Mouse (Mus musculus) hindbrain, embryonic 12.5 days (tissue): ENCODE data around the gene Uso1. TPM values are rescaled to one million over a fixed set of nuclear protein-coding genes. Genes with fewer than 3 reads are reported as not detected.
A peak's percentile ranks its signal among the peaks of the same experiment; 100 is the strongest.
"Not testable (repeated sequence)": the region's sequence is repeated elsewhere in the genome, so short reads cannot be mapped to it uniquely, and the experiment has no call there.

Experiments
- ATAC-seq: fragments of 200-750 bp; cut with Nextera tagmentation; 2 replicates; pipeline ENCODE4 v1.8.0; 2017; ENCODE audit warnings: moderate TSS enrichment; ENCODE audit not compliant: low FRiP score
- H3K27ac ChIP-seq: fragments of 300-500 bp; sonication (generic); 2 replicates; pipeline ENCODE4 v1.5.1; 2016; ENCODE audit warnings: mild to moderate bottlenecking
- H3K27me3 ChIP-seq: fragments of 300-500 bp; sonication (generic); 2 replicates; pipeline ENCODE4 v1.6.1; 2016; ENCODE audit warnings: mild to moderate bottlenecking
- H3K36me3 ChIP-seq: fragments of 300-500 bp; sonication (generic); 2 replicates; pipeline ENCODE4 v1.6.1; 2016; ENCODE audit warnings: mild to moderate bottlenecking
- H3K4me1 ChIP-seq: fragments of 300-500 bp; sonication (generic); 2 replicates; pipeline ENCODE4 v1.6.1; 2016
- H3K4me2 ChIP-seq: fragments of 300-500 bp; sonication (generic); replicated peaks from 2 replicates; pipeline ENCODE4 v1.6.1; 2016; ENCODE audit warnings: mild to moderate bottlenecking
- H3K4me3 ChIP-seq: fragments of 300-500 bp; sonication (generic); 2 replicates; pipeline ENCODE4 v1.5.1; 2016; ENCODE audit warnings: mild to moderate bottlenecking
- H3K9ac ChIP-seq: fragments of 300-500 bp; sonication (generic); 2 replicates; pipeline ENCODE4 v1.6.1; 2016; ENCODE audit warnings: mild to moderate bottlenecking, moderate library complexity
- H3K9me3 ChIP-seq: fragments of 300-500 bp; sonication (generic); replicated peaks from 2 replicates; pipeline ENCODE4 v1.6.1; 2016; ENCODE audit warnings: mild to moderate bottlenecking
- WGBS: fragments of 180-500 bp; shearing (Covaris S2); methylation state at CpG from one replicate; pipeline ENCODE4 v1.1.7; 2016; 5-methylcytosine and 5-hydroxymethylcytosine counted together
- polyA plus RNA-seq: library from polyadenylated mRNA; unstranded; fragments of >200 nt; fragmentation: Nextera tagmentation; extraction: Ambion mirVana; gene quantifications from 2 replicates; pipeline ENCODE4 v1.2.1, GENCODE M21; 2016

Uso1 gene
- polyA plus RNA-seq, 1 experiment from 2014 or later: 55.4 TPM

- no peak for ATAC-seq
- Histone ChIP-seq H3K27ac (no peak overlapping the region), H3K9ac (no peak overlapping the region), H3K4me3 (no peak overlapping the region), H3K4me2 (no peak overlapping the region), H3K36me3 (0 out of 2 replicates have a peak, but pooled peaks cover 8% of the 10 kb centered on the region), H3K27me3 (no peaks in the 10 kb centered on the region), H3K4me1 (no peaks in the 10 kb centered on the region), H3K9me3 (no peaks in the 10 kb centered on the region)
- 89% methylated on average over 5 of the region's 5 CpGs for WGBS
Measured at GRCm38 (mm10) chr5:92149330-92149982, 11.7 kb downstream of the Uso1 start.

GRCm38 (mm10) chr5:92154861-92155260, 17.1 kb downstream of the Uso1 start:
- Histone ChIP-seq H3K4me3 (no peak overlapping the region), H3K9me3 (no peaks in the 10 kb centered on the region), H3K4me1 (no peaks in the 10 kb centered on the region), H3K9ac (no peak overlapping the region), H3K27ac (no peak overlapping the region), H3K27me3 (no peaks in the 10 kb centered on the region), H3K4me2 (no peak overlapping the region), H3K36me3 (peaks cover 23% of the 10 kb centered on the region)
- WGBS: 85% methylated on average over 3 of the region's 3 CpGs
- no peak for ATAC-seq

GRCm38 (mm10) chr5:92165976-92166375, 28.2 kb downstream of the Uso1 start:
- Histone ChIP-seq H3K36me3 (peaks cover 33% of the 10 kb centered on the region), H3K9me3 (no peaks in the 10 kb centered on the region), H3K9ac (no peak overlapping the region), H3K27ac (no peak overlapping the region), H3K27me3 (no peaks in the 10 kb centered on the region), H3K4me2 (no peak overlapping the region), H3K4me1 (no peaks in the 10 kb centered on the region), H3K4me3 (no peak overlapping the region)
- no peak for ATAC-seq
- 94% methylated on average over 6 of the region's 6 CpGs for WGBS

GRCm38 (mm10) chr5:92183071-92183830, 45.5 kb downstream of the Uso1 start:
- H3K36me3 ChIP-seq: peaks cover 55% of the 10 kb centered on the region
- H3K4me1 ChIP-seq: no peaks in the 10 kb centered on the region
- no peak overlapping the region for H3K27ac ChIP-seq
- H3K4me3 ChIP-seq: no peak overlapping the region
- no peak for ATAC-seq
- H3K27me3 ChIP-seq: no peaks in the 10 kb centered on the region
- no peak overlapping the region for H3K4me2 ChIP-seq
- peaks cover under 1% of the 10 kb centered on the region; the same call in 1 of the 2 replicates for H3K9me3 ChIP-seq
- H3K9ac ChIP-seq: no peak overlapping the region
- 87% methylated on average over 8 of the region's 8 CpGs for WGBS

GRCm38 (mm10) chr5:92188881-92189483, 51.2 kb downstream of the Uso1 start:
- H3K4me1 ChIP-seq: no peaks in the 10 kb centered on the region
- ATAC-seq: no peak
- peaks cover 7% of the 10 kb centered on the region; the same call in 1 of the 2 replicates for H3K9me3 ChIP-seq
- H3K36me3 ChIP-seq: peaks cover 57% of the 10 kb centered on the region
- no peak overlapping the region for H3K4me3 ChIP-seq
- H3K27me3 ChIP-seq: no peaks in the 10 kb centered on the region
- no peak overlapping the region for H3K27ac ChIP-seq
- WGBS: 98% methylated on average over 7 of the region's 7 CpGs
- no peak overlapping the region for H3K4me2 ChIP-seq
- H3K9ac ChIP-seq: no peak overlapping the region

GRCm38 (mm10) chr5:92195716-92196115, 58.0 kb downstream of the Uso1 start:
- ATAC-seq, H3K4me1 ChIP-seq, H3K4me3 ChIP-seq, H3K9me3 ChIP-seq, H3K9ac ChIP-seq, H3K27me3 ChIP-seq, H3K27ac ChIP-seq, H3K4me2 ChIP-seq: not testable (repeated sequence)
- peaks cover 51% of the 10 kb centered on the region for H3K36me3 ChIP-seq
- WGBS: 60% methylated on average over 2 of the region's 2 CpGs

- H3K27me3 ChIP-seq: no peaks in the 10 kb centered on the region
- WGBS: 72% methylated on average over 15 of the region's 15 CpGs
- H3K4me2 ChIP-seq: no peak overlapping the region
- ATAC-seq: peak; percentile 76
- peak overlapping the region; percentile 45 for H3K27ac ChIP-seq
- no peaks in the 10 kb centered on the region for H3K9me3 ChIP-seq
- no peak overlapping the region for H3K4me3 ChIP-seq
- H3K36me3 ChIP-seq: peaks cover 65% of the 10 kb centered on the region
- H3K9ac ChIP-seq: no peak overlapping the region
- H3K4me1 ChIP-seq: no peaks in the 10 kb centered on the region
Measured at GRCm38 (mm10) chr5:92196895-92197811, 59.4 kb downstream of the Uso1 start.

GRCm38 (mm10) chr5:92198266-92198665, 60.5 kb downstream of the Uso1 start:
- Histone ChIP-seq H3K4me3 (no peak overlapping the region), H3K4me1 (no peaks in the 10 kb centered on the region), H3K27ac (no peak overlapping the region), H3K36me3 (peaks cover 62% of the 10 kb centered on the region), H3K27me3 (no peaks in the 10 kb centered on the region), H3K4me2 (no peak overlapping the region), H3K9me3 (no peaks in the 10 kb centered on the region), H3K9ac (no peak overlapping the region)
- ATAC-seq: no peak
- WGBS: 82% methylated on average over 8 of the region's 8 CpGs

- H3K27ac ChIP-seq: no peak overlapping the region
- H3K9ac ChIP-seq: no peak overlapping the region
- no peak overlapping the region for H3K4me3 ChIP-seq
- H3K36me3 ChIP-seq: peaks cover 52% of the 10 kb centered on the region
- ATAC-seq: no peak
- no peak overlapping the region for H3K4me2 ChIP-seq
- H3K4me1 ChIP-seq: no peaks in the 10 kb centered on the region
- no peaks in the 10 kb centered on the region for H3K27me3 ChIP-seq
- H3K9me3 ChIP-seq: no peaks in the 10 kb centered on the region
- WGBS: 91% methylated on average over 6 of the region's 6 CpGs
Measured at GRCm38 (mm10) chr5:92204162-92205036, 66.7 kb downstream of the Uso1 start.

- Histone ChIP-seq H3K9me3 (no peaks in the 10 kb centered on the region), H3K4me3 (no peak overlapping the region), H3K27ac (no peak overlapping the region), H3K27me3 (no peaks in the 10 kb centered on the region), H3K9ac (no peak overlapping the region), H3K36me3 (peaks cover 45% of the 10 kb centered on the region), H3K4me1 (no peaks in the 10 kb centered on the region), H3K4me2 (no peak overlapping the region)
- WGBS: 95% methylated on average over 7 of the region's 7 CpGs
- no peak for ATAC-seq
Measured at GRCm38 (mm10) chr5:92205184-92205583, 67.4 kb downstream of the Uso1 start.

GRCm38 (mm10) chr5:92205706-92206105, 68.0 kb downstream of the Uso1 start:
- Histone ChIP-seq H3K36me3 (peaks cover 41% of the 10 kb centered on the region), H3K27me3 (no peaks in the 10 kb centered on the region), H3K4me1 (no peaks in the 10 kb centered on the region), H3K4me2 (no peak overlapping the region), H3K9ac (no peak overlapping the region), H3K4me3 (no peak overlapping the region), H3K9me3 (no peaks in the 10 kb centered on the region), H3K27ac (no peak overlapping the region)
- ATAC-seq: no peak
- 90% methylated on average over 5 of the region's 5 CpGs for WGBS
